Mouse (Mus musculus): ENCODE results near the gene Rnf24. TPM values are rescaled to one million over a fixed set of nuclear protein-coding genes. Genes with fewer than 3 reads are reported as not detected.

The Rnf24 gene
- total RNA-seq (2021) = 1 to 10 TPM; 1.5 to 2.4 TPM
- long read RNA-seq, experiment 1, partial matches to known transcripts = 0 of 1 reads
- long read RNA-seq, experiment 1, other reads (novel, unspliced or antisense) = 1 of 1 reads
- long read RNA-seq, experiment 2 = 0 reads

GRCm38 (mm10) chr2:131352747-131353563, at the start of gene Rnf24:
Gene Rnf24 (minus strand): TSS chr2:131352892.
- DNase-seq = peak; percentile 98
- intact Hi-C loops (cut with DNase I; ENCODE audit: low total_unique reads) = loop anchor here (10.0 kb wide), 1 partner anchor 62 kb away; no protein-coding TSS in a partner anchor

- intact Hi-C loops (cut with DNase I; ENCODE audit: low total_unique reads) = no loop called here
- DNase-seq = peak; percentile 59
Observed at GRCm38 (mm10) chr2:131401794-131402495, 49.3 kb upstream of the Rnf24 start.

GRCm38 (mm10) chr2:131400846-131401245, 48.2 kb upstream of the Rnf24 start:
- intact Hi-C loops (cut with DNase I; ENCODE audit: low total_unique reads) = no loop called here
- DNase-seq = no peak

GRCm38 (mm10) chr2:131397323-131397848, 44.7 kb upstream of the Rnf24 start:
- no peak for DNase-seq
- intact Hi-C loops (cut with DNase I; ENCODE audit: low total_unique reads) = no loop called here

- no peak for DNase-seq
- intact Hi-C loops (cut with DNase I; ENCODE audit: low total_unique reads) = no loop called here
Observed at GRCm38 (mm10) chr2:131386350-131386962, 33.8 kb upstream of the Rnf24 start.

- DNase-seq = no peak
- intact Hi-C loops (cut with DNase I; ENCODE audit: low total_unique reads) = no loop called here
Observed at GRCm38 (mm10) chr2:131385176-131385575, 32.5 kb upstream of the Rnf24 start.

- intact Hi-C loops (cut with DNase I; ENCODE audit: low total_unique reads) = no loop called here
Observed at GRCm38 (mm10) chr2:131379541-131379940, 26.8 kb upstream of the Rnf24 start.

GRCm38 (mm10) chr2:131378872-131379271, 26.2 kb upstream of the Rnf24 start:
- intact Hi-C loops (cut with DNase I; ENCODE audit: low total_unique reads) = no loop called here
- no peak for DNase-seq

More at GRCm38 (mm10) chr2:131379541-131379940, 26.8 kb upstream of the Rnf24 start:
- DNase-seq = no peak

- intact Hi-C loops (cut with DNase I; ENCODE audit: low total_unique reads) = no loop called here
- DNase-seq = no peak
Observed at GRCm38 (mm10) chr2:131377055-131377454, 24.4 kb upstream of the Rnf24 start.

- no peak for DNase-seq
Observed at GRCm38 (mm10) chr2:131373656-131374055, 21.0 kb upstream of the Rnf24 start.

GRCm38 (mm10) chr2:131372276-131372877, 19.7 kb upstream of the Rnf24 start:
- DNase-seq = no peak
- intact Hi-C loops (cut with DNase I; ENCODE audit: low total_unique reads) = no loop called here

More at GRCm38 (mm10) chr2:131373656-131374055, 21.0 kb upstream of the Rnf24 start:
- intact Hi-C loops (cut with DNase I; ENCODE audit: low total_unique reads) = no loop called here

GRCm38 (mm10) chr2:131371811-131372210, 19.1 kb upstream of the Rnf24 start:
- no peak for DNase-seq
- intact Hi-C loops (cut with DNase I; ENCODE audit: low total_unique reads) = no loop called here

GRCm38 (mm10) chr2:131370828-131371227, 18.1 kb upstream of the Rnf24 start:
- intact Hi-C loops (cut with DNase I; ENCODE audit: low total_unique reads) = no loop called here
- DNase-seq = no peak

- no peak for DNase-seq
- intact Hi-C loops (cut with DNase I; ENCODE audit: low total_unique reads) = no loop called here
Observed at GRCm38 (mm10) chr2:131364689-131365088, 12.0 kb upstream of the Rnf24 start.

- no peak for DNase-seq
- intact Hi-C loops (cut with DNase I; ENCODE audit: low total_unique reads) = loop anchor here (10.0 kb wide), 1 partner anchor 56 kb away; no protein-coding TSS in a partner anchor
Observed at GRCm38 (mm10) chr2:131358481-131358880, 5.8 kb upstream of the Rnf24 start.

- intact Hi-C loops (cut with DNase I; ENCODE audit: low total_unique reads) = loop anchor here (10.0 kb wide), 1 partner anchor 61 kb away; no protein-coding TSS in a partner anchor
- DNase-seq = no peak
Observed at GRCm38 (mm10) chr2:131354049-131354448, 1.4 kb upstream of the Rnf24 start.

GRCm38 (mm10) chr2:131353564-131353915, 848 bp upstream of the Rnf24 start:
- no peak for DNase-seq
- intact Hi-C loops (cut with DNase I; ENCODE audit: low total_unique reads) = loop anchor here (10.0 kb wide), 1 partner anchor 61 kb away; no protein-coding TSS in a partner anchor

- intact Hi-C loops (cut with DNase I; ENCODE audit: low total_unique reads) = loop anchor here (10.0 kb wide), 1 partner anchor 63 kb away; no protein-coding TSS in a partner anchor
Observed at GRCm38 (mm10) chr2:131351968-131352746, 535 bp downstream of the Rnf24 start.

More at GRCm38 (mm10) chr2:131351968-131352746, 535 bp downstream of the Rnf24 start:
- no peak for DNase-seq
